Mouse (Mus musculus) kidney, embryonic 15.5 days (tissue): ENCODE measurements around the gene Scnn1a. TPM values are rescaled to one million over a fixed set of nuclear protein-coding genes. Genes with fewer than 3 reads are reported as not detected.

ENCODE experiments used
- polyA plus RNA-seq: library from polyadenylated mRNA; unstranded; fragments of >200 nt; fragmentation: Nextera tagmentation; extraction: Ambion mirVana; gene quantifications from 2 replicates; pipeline ENCODE4 v1.2.1, GENCODE M21; 2015

The Scnn1a gene
- polyA plus RNA-seq, 1 experiment from 2014 or later = 4.4 TPM

Other genes starting within 250 kb of the Scnn1a start
- 99.2 and 100 TPM in 2 replicates for gene Chd4, start 224.7 kb upstream of the Scnn1a start, polyA plus RNA-seq
- 65.0 and 69.0 TPM in 2 replicates for gene Nop2, start 188.8 kb upstream of the Scnn1a start, polyA plus RNA-seq
- 9.6 and 10.4 TPM in 2 replicates for gene Iffo1, start 175.4 kb upstream of the Scnn1a start, polyA plus RNA-seq
- 2,116 and 2,124 TPM in 2 replicates for gene Gapdh, start 154.2 kb upstream of the Scnn1a start, polyA plus RNA-seq
- 141 and 151 TPM in 2 replicates for gene Ncapd2, start 129.0 kb upstream of the Scnn1a start, polyA plus RNA-seq
- gene Mrpl51, start 128.9 kb upstream of the Scnn1a start, polyA plus RNA-seq = 220 and 238 TPM in 2 replicates
- gene Vamp1, start 105.1 kb upstream of the Scnn1a start, polyA plus RNA-seq = 6.5 and 6.7 TPM in 2 replicates
- 5.4 and 6.1 TPM in 2 replicates for gene Tapbpl, start 88.8 kb upstream of the Scnn1a start, polyA plus RNA-seq
- 1.8 and 2.8 TPM in 2 replicates for gene Cd27, start 83.6 kb upstream of the Scnn1a start, polyA plus RNA-seq
- gene Tuba3a, start 34.6 kb upstream of the Scnn1a start, polyA plus RNA-seq = 0.19 and 0.24 TPM in 2 replicates
- 58.7 and 62.6 TPM in 2 replicates for gene Ltbr, start 6.8 kb upstream of the Scnn1a start, polyA plus RNA-seq
- gene Tnfrsf1a, start 28.7 kb downstream of the Scnn1a start, polyA plus RNA-seq = 73.2 and 83.3 TPM in 2 replicates
- 4.7 and 4.9 TPM in 2 replicates for gene Plekhg6, start 60.1 kb downstream of the Scnn1a start, polyA plus RNA-seq
- gene Cd9, start 174.1 kb downstream of the Scnn1a start, polyA plus RNA-seq = 137 and 148 TPM in 2 replicates
- gene Vwf, start 226.1 kb downstream of the Scnn1a start, polyA plus RNA-seq = 4.2 and 6.6 TPM in 2 replicates